Mouse (Mus musculus) neural tube, embryonic 14.5 days (tissue): ENCODE data around the gene Pdlim4. TPM values are rescaled to one million over a fixed set of nuclear protein-coding genes. Genes with fewer than 3 reads are reported as not detected.
A peak's percentile ranks its signal among the peaks of the same experiment; 100 is the strongest.

Experiments used
- ATAC-seq: fragments of 200-750 bp; cut with Nextera tagmentation; 2 replicates; pipeline ENCODE4 v1.8.0; 2017; ENCODE audit warnings: low read depth, mild to moderate bottlenecking, moderate TSS enrichment, moderate library complexity
- H3K27ac ChIP-seq: fragments of 300-500 bp; sonication (generic); 2 replicates; pipeline ENCODE4 v1.5.1; 2014; ENCODE audit warnings: low read depth, mild to moderate bottlenecking, control low read depth, low read length, moderate library complexity, mixed read lengths
- H3K27me3 ChIP-seq: fragments of 300-500 bp; sonication (generic); 2 replicates; pipeline ENCODE4 v1.6.1; 2014; ENCODE audit warnings: low read length; ENCODE audit not compliant: control insufficient read depth, insufficient read depth
- H3K36me3 ChIP-seq: fragments of 300-500 bp; sonication (generic); 2 replicates; pipeline ENCODE4 v1.6.1; 2014; ENCODE audit warnings: low read length, mixed read lengths; ENCODE audit not compliant: control insufficient read depth, insufficient read depth
- H3K4me1 ChIP-seq: fragments of 300-500 bp; sonication (generic); 2 replicates; pipeline ENCODE4 v1.6.1; 2014; ENCODE audit warnings: low read length; ENCODE audit not compliant: control insufficient read depth, insufficient read depth
- H3K4me2 ChIP-seq: fragments of 300-500 bp; sonication (generic); 2 replicates; pipeline ENCODE4 v1.6.1; 2014; ENCODE audit warnings: mild to moderate bottlenecking, low read depth, low read length, control low read depth
- H3K4me3 ChIP-seq: fragments of 300-500 bp; sonication (generic); 2 replicates; pipeline ENCODE4 v1.5.1; 2014; ENCODE audit warnings: low read depth, low read length, control low read depth, mixed read lengths
- H3K9ac ChIP-seq: fragments of 300-500 bp; sonication (generic); replicated peaks from 2 replicates; pipeline ENCODE4 v1.6.1; 2014; ENCODE audit warnings: low read depth, mild to moderate bottlenecking, control low read depth, low read length, mixed read lengths
- H3K9me3 ChIP-seq: fragments of 300-500 bp; sonication (generic); 2 replicates; pipeline ENCODE4 v1.6.1; 2016; ENCODE audit warnings: low read length; ENCODE audit not compliant: control insufficient read depth
- WGBS: fragments of 180-500 bp; shearing (Covaris S2); extraction: QIAGEN DNeasy Blood & Tissue Kit; methylation state at CpG from one replicate; pipeline ENCODE4 v1.1.7; 2014; 5-methylcytosine and 5-hydroxymethylcytosine counted together
- polyA plus RNA-seq: library from polyadenylated mRNA; unstranded; fragments of >200 nt; fragmentation: Nextera tagmentation; extraction: Ambion mirVana; gene quantifications from 2 replicates; pipeline ENCODE4 v1.2.1, GENCODE M21; 2014

Pdlim4 gene
- polyA plus RNA-seq: 26.5 and 33.1 TPM in 2 replicates

GRCm38 (mm10) chr11:54068520-54069371, at the start of gene Pdlim4:
TSS of gene Pdlim4 (minus strand) at chr11:54069014.
- Histone ChIP-seq H3K9ac (peak within 1 kb of the TSS; percentile 56), H3K27me3 (no peaks in the 10 kb centered on the region), H3K4me1 (0 out of 2 replicates have a peak, but pooled peaks cover 5% of the 10 kb centered on the region), H3K27ac (no peak within 1 kb of the TSS), H3K4me2 (peak within 1 kb of the TSS; percentile 83), H3K9me3 (no peaks in the 10 kb centered on the region), H3K36me3 (no peaks in the 10 kb centered on the region), H3K4me3 (peak within 1 kb of the TSS; percentile 51)
- peak; percentile 74 for ATAC-seq
- 2% methylated on average over 44 of the region's 61 CpGs for WGBS

GRCm38 (mm10) chr11:54117096-54117495, 48.3 kb upstream of the Pdlim4 start:
- H3K4me3 ChIP-seq: no peak overlapping the region
- H3K27ac ChIP-seq: no peak overlapping the region
- H3K9ac ChIP-seq: no peak overlapping the region
- H3K27me3 ChIP-seq: no peaks in the 10 kb centered on the region
- no peaks in the 10 kb centered on the region for H3K36me3 ChIP-seq
- H3K4me2 ChIP-seq: no peak overlapping the region
- H3K4me1 ChIP-seq: peaks cover 22% of the 10 kb centered on the region
- ATAC-seq: no peak
- no peaks in the 10 kb centered on the region for H3K9me3 ChIP-seq
- 78% methylated on average over 10 of the region's 10 CpGs for WGBS

GRCm38 (mm10) chr11:54116406-54116805, 47.6 kb upstream of the Pdlim4 start:
- H3K9ac ChIP-seq: no peak overlapping the region
- no peaks in the 10 kb centered on the region for H3K27me3 ChIP-seq
- ATAC-seq: no peak
- H3K4me2 ChIP-seq: no peak overlapping the region
- WGBS: 65% methylated on average over 4 of the region's 4 CpGs
- H3K27ac ChIP-seq: no peak overlapping the region
- peaks cover 27% of the 10 kb centered on the region for H3K4me1 ChIP-seq
- no peak overlapping the region for H3K4me3 ChIP-seq
- no peaks in the 10 kb centered on the region for H3K9me3 ChIP-seq
- no peaks in the 10 kb centered on the region for H3K36me3 ChIP-seq

- no peaks in the 10 kb centered on the region for H3K9me3 ChIP-seq
- H3K9ac ChIP-seq: no peak overlapping the region
- no peak overlapping the region for H3K27ac ChIP-seq
- H3K4me1 ChIP-seq: peaks cover 27% of the 10 kb centered on the region
- H3K4me3 ChIP-seq: no peak overlapping the region
- no peaks in the 10 kb centered on the region for H3K36me3 ChIP-seq
- no peak overlapping the region for H3K4me2 ChIP-seq
- no peaks in the 10 kb centered on the region for H3K27me3 ChIP-seq
- WGBS: 59% methylated on average over 3 of the region's 3 CpGs
- no peak for ATAC-seq
Observed at GRCm38 (mm10) chr11:54115911-54116310, 47.1 kb upstream of the Pdlim4 start.

- no peak for ATAC-seq
- H3K9me3 ChIP-seq: no peaks in the 10 kb centered on the region
- no peak overlapping the region for H3K27ac ChIP-seq
- H3K4me1 ChIP-seq: peaks cover 27% of the 10 kb centered on the region
- WGBS: 90% methylated on average over 8 of the region's 8 CpGs
- no peak overlapping the region for H3K9ac ChIP-seq
- H3K36me3 ChIP-seq: no peaks in the 10 kb centered on the region
- no peak overlapping the region for H3K4me2 ChIP-seq
- H3K27me3 ChIP-seq: no peaks in the 10 kb centered on the region
- H3K4me3 ChIP-seq: no peak overlapping the region
Observed at GRCm38 (mm10) chr11:54115301-54115700, 46.5 kb upstream of the Pdlim4 start.

- peaks cover 27% of the 10 kb centered on the region for H3K4me1 ChIP-seq
- no peak for ATAC-seq
- 93% methylated on average over 3 of the region's 3 CpGs for WGBS
Observed at GRCm38 (mm10) chr11:54114746-54115145, 45.9 kb upstream of the Pdlim4 start.

GRCm38 (mm10) chr11:54113352-54113751, 44.5 kb upstream of the Pdlim4 start:
- H3K9me3 ChIP-seq: no peaks in the 10 kb centered on the region
- no peaks in the 10 kb centered on the region for H3K36me3 ChIP-seq
- peaks cover 27% of the 10 kb centered on the region for H3K4me1 ChIP-seq
- peak overlapping the region; percentile 23; the same call in 1 of the 2 replicates for H3K4me2 ChIP-seq
- WGBS: 23% methylated on average over 4 of the region's 4 CpGs
- peak overlapping the region; percentile 32; the same call in 1 of the 2 replicates for H3K9ac ChIP-seq
- H3K4me3 ChIP-seq: no peak overlapping the region
- ATAC-seq: peak; percentile 47; the same call in 1 of the 2 replicates
- peak overlapping the region; percentile 90 for H3K27ac ChIP-seq
- no peaks in the 10 kb centered on the region for H3K27me3 ChIP-seq

More at GRCm38 (mm10) chr11:54114746-54115145, 45.9 kb upstream of the Pdlim4 start:
- Histone ChIP-seq H3K4me3 (no peak overlapping the region), H3K27me3 (no peaks in the 10 kb centered on the region), H3K36me3 (no peaks in the 10 kb centered on the region), H3K9me3 (no peaks in the 10 kb centered on the region), H3K4me2 (no peak overlapping the region), H3K9ac (no peak overlapping the region), H3K27ac (no peak overlapping the region)

- Histone ChIP-seq H3K4me2 (peak overlapping the region; percentile 23; the same call in 1 of the 2 replicates), H3K27me3 (no peaks in the 10 kb centered on the region), H3K4me1 (peaks cover 27% of the 10 kb centered on the region), H3K9ac (peak overlapping the region; percentile 32; the same call in 1 of the 2 replicates), H3K36me3 (no peaks in the 10 kb centered on the region), H3K4me3 (no peak overlapping the region), H3K27ac (peak overlapping the region; percentile 90), H3K9me3 (no peaks in the 10 kb centered on the region)
- peak; percentile 97 for ATAC-seq
- WGBS: 2% methylated on average over 10 of the region's 10 CpGs
Observed at GRCm38 (mm10) chr11:54112920-54113319, 44.1 kb upstream of the Pdlim4 start.
